Mouse (Mus musculus): ENCODE measurements around the gene Psg16.

DNA sequence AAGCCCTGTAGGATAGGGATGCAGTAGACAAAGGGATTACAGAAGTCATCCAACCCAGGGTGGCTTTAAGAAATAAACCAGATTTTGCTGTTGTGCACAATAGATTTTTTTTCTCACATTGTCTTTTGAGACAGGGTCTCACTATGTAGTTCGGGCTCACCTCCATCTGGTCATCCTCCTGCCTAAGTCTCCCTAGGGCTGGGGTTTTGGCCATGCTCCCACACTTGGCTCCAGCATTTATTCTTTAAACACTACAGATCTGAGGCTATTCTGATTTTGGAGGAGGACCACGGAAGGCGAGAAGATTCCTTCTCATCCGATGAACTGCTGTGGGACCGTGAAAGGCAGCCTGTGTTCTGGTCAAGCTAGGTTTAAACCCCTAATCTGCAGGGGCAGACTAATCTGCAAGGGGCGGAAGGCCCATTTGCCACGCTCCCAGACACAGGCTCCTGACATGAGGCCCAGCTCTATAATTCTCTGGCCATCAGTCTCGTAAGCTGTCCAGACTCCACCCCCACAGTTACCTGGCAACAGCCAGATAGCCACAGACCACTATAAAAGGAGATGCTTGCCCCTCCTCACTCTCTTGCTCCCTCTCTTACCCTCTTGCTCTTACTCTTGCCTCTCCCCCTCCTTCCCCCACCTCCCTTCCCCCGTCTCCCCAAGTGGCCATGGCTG lies 35.7 kb upstream of the Psg16 start:
- TF ChIP-seq POLR2A (IDR thresholded peaks at IDR 0.05; ENCODE audit: low read depth, low read length) (no peak), CTCF (IDR thresholded peaks at IDR 0.05; ENCODE audit: extremely low read depth, insufficient read depth, insufficient read length, insufficient replicate concordance) (no peak)

All from spleen, adult 2 months (tissue).